Mouse (Mus musculus): ENCODE data around the gene Hipk3. TPM values are rescaled to one million over a fixed set of nuclear protein-coding genes. Genes with fewer than 3 reads are reported as not detected.

Hipk3 gene
- polyA plus RNA-seq, 1 experiment, result 66.5 TPM

DNA sequence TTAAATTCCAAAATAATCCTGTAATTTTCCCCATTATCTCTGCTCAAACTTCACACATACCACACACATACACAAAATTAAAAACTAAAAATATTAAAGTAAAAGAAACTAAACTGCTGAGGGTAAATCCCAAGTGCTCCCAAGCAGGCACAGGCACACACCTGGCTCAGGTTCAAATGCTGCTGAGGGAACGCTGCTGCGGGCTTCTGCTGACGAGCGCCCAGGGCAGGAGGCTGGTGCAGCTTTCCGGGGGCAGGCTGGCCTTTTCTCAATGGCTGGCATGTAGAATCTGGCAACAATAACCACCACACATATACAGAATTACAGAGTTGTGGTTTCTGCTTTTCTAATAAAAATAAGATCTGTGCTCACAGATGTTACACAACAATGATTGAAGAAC is 63.7 kb downstream of the Hipk3 start:
- no peak overlapping the region for H3K4me3 ChIP-seq (ENCODE audit: insufficient read depth, low read length)
- no peaks in the 10 kb centered on the region for H3K4me1 ChIP-seq (ENCODE audit: control insufficient read depth, insufficient read depth, low read length)
- no peak for TF ChIP-seq CTCF (IDR thresholded peaks at IDR 0.05; ENCODE audit: borderline replicate concordance, insufficient read depth, low read length)
- TF ChIP-seq POLR2A (IDR thresholded peaks at IDR 0.05; ENCODE audit: low read depth, low read length), result no peak
- no peak overlapping the region for H3K27ac ChIP-seq (ENCODE audit: insufficient read depth, low read length)

DNA sequence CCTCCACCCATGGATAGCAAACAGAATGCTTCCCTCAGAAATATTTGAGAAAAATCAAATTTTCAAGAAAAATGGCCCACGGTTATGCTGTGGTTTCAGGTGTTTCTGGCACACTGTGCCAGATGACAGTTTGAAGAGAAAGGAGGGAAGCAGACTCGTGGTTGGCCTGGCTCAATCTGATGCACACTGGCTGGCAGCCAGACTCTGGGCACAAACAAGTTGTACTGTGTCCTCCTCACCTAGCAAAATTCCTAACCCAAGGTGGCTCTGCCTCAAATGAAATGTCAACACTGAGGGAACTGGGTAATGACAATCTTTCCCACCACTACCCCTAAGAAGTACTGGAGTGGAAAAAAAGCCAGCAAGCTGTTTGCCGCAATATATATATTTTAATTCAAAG is 68.1 kb downstream of the Hipk3 start:
- no peak overlapping the region for H3K27ac ChIP-seq (ENCODE audit: insufficient read depth, low read length)
- no peak overlapping the region for H3K4me3 ChIP-seq (ENCODE audit: insufficient read depth, low read length)
- H3K4me1 ChIP-seq (ENCODE audit: control insufficient read depth, insufficient read depth, low read length), result no peaks in the 10 kb centered on the region
- no peak for TF ChIP-seq CTCF (IDR thresholded peaks at IDR 0.05; ENCODE audit: borderline replicate concordance, insufficient read depth, low read length)
- TF ChIP-seq POLR2A (IDR thresholded peaks at IDR 0.05; ENCODE audit: low read depth, low read length), result no peak

DNA sequence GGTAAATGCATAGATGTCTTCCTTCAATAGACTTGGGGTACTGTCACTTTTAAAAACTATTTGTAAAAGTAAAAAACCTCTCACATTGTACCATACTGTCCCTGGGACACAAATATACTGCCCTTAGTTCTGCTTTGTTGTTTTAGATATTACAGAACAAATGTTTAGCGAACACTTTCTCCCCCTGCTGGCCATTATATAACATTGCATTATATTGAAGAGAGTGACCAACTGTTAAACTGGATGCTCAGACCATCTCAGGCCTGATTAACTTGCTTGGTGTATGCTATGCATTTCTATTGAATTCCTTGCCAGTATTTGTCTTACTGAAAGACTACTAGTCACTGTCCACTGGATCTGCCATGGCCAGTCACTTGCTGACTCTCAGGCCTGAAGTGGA is 72.0 kb downstream of the Hipk3 start:
- TF ChIP-seq CTCF (IDR thresholded peaks at IDR 0.05; ENCODE audit: borderline replicate concordance, insufficient read depth, low read length), result no peak
- TF ChIP-seq POLR2A (IDR thresholded peaks at IDR 0.05; ENCODE audit: low read depth, low read length), result no peak
- H3K4me1 ChIP-seq (ENCODE audit: control insufficient read depth, insufficient read depth, low read length), result no peaks in the 10 kb centered on the region
- no peak overlapping the region for H3K4me3 ChIP-seq (ENCODE audit: insufficient read depth, low read length)
- no peak overlapping the region for H3K27ac ChIP-seq (ENCODE audit: insufficient read depth, low read length)

DNA sequence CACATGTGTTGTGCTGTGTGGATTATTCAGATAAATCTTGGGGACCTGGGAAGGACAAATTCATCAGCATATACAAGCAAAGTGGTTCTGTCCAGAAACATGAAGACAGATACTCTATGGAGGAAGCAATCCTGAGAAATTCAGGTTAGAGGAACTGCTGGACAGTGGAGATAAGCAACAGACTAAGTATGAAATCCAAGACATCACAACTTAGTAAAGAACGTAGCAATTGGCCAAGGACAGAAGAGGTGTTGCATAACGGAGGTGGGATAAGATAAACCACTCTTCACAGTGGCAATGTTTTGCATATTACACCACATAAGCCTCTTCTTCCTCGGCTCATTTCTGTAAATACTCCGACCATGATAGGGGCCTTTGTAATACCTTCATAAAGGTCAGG is 73.4 kb downstream of the Hipk3 start:
- no peak for TF ChIP-seq CTCF (IDR thresholded peaks at IDR 0.05; ENCODE audit: borderline replicate concordance, insufficient read depth, low read length)
- no peak for TF ChIP-seq POLR2A (IDR thresholded peaks at IDR 0.05; ENCODE audit: low read depth, low read length)
- no peaks in the 10 kb centered on the region for H3K4me1 ChIP-seq (ENCODE audit: control insufficient read depth, insufficient read depth, low read length)
- H3K4me3 ChIP-seq (ENCODE audit: insufficient read depth, low read length), result no peak overlapping the region
- H3K27ac ChIP-seq (ENCODE audit: insufficient read depth, low read length), result no peak overlapping the region

DNA sequence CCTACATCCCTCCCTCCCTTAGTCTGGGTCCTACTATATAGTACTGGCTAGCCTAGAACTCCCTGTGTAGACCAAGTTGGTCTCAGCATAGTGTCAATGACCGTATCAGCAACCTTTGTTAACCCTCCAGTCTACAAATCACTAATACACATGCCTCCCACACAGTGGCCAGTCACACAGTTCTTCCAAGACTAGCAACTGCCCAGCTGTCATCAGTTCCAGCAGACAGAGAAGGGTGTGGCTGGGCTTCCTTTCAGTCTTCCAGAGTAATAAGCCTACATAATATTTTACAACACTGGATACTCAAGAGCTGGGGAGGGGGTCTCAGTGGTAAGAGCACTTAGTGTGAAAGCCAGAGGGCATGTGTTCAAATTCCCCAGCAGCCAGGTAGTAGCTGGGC is 74.2 kb downstream of the Hipk3 start:
- TF ChIP-seq CTCF (IDR thresholded peaks at IDR 0.05; ENCODE audit: borderline replicate concordance, insufficient read depth, low read length) (no peak), POLR2A (IDR thresholded peaks at IDR 0.05; ENCODE audit: low read depth, low read length) (no peak)
- Histone ChIP-seq H3K4me3 (ENCODE audit: insufficient read depth, low read length) (no peak overlapping the region), H3K27ac (ENCODE audit: insufficient read depth, low read length) (no peak overlapping the region), H3K4me1 (ENCODE audit: control insufficient read depth, insufficient read depth, low read length) (no peaks in the 10 kb centered on the region)

DNA sequence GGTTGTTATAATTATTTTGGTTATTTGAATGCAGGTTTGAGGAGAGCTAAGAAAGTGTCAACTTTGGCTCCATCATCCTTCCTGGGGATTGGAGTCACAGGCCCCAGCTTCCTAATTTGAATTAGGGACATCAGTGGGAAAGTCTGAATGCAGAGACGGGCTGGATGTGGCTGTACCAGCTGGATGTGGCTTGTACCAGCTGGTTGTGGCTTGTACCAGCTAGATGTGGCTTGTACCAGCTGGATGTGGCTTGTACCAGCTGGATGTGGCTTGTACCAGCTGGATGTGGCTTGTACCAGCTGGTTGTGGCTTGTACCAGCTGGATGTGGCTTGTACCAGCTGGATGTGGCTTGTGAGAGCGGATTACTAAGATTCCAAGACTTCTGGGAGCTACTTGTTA is 74.8 kb downstream of the Hipk3 start:
- H3K4me1 ChIP-seq (ENCODE audit: control insufficient read depth, insufficient read depth, low read length), result no peaks in the 10 kb centered on the region
- H3K27ac ChIP-seq (ENCODE audit: insufficient read depth, low read length), result no peak overlapping the region
- TF ChIP-seq CTCF (IDR thresholded peaks at IDR 0.05; ENCODE audit: borderline replicate concordance, insufficient read depth, low read length), result no peak
- no peak overlapping the region for H3K4me3 ChIP-seq (ENCODE audit: insufficient read depth, low read length)

DNA sequence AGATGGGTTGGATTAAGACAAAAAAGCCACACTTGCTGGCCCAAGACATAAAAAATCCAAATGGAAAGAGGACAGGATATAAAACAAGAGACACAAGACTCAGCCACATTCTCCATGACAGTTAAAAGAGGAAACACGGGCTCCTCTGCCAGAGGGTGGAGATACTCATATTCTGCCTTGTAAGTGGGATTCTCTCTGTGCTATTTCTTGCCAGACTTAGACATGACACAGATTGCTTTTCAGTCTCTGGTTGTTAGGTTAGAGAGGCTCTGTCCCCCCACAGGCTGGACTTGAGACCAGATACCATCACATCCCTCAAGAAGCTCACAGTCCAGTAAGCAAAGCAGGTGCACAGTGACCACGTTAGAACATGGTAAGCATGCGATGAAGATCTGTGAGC is 81.2 kb downstream of the Hipk3 start:
- TF ChIP-seq CTCF (IDR thresholded peaks at IDR 0.05; ENCODE audit: borderline replicate concordance, insufficient read depth, low read length), result no peak

DNA sequence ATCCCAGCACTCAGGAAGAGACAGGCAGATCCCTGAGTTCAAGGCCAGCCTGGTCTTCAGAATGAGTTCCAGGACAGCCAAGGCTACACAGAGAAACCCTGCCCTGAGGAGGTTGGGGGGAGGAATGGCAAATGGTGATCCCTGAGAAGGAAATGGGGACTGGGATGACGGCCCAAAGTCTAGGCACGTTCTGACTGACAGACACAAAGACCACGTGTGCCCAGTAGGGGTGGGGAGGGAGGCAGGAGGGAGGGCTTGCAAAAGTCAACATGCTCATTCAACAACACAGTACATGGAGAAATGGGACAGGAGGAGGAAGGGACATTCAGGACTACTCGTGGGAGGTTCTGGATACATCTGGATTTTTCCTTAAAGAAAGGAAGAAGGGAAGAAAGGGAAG is 81.8 kb downstream of the Hipk3 start:
- no peak for TF ChIP-seq POLR2A (IDR thresholded peaks at IDR 0.05; ENCODE audit: low read depth, low read length)
- TF ChIP-seq CTCF (IDR thresholded peaks at IDR 0.05; ENCODE audit: borderline replicate concordance, insufficient read depth, low read length), result no peak
- Histone ChIP-seq H3K4me1 (ENCODE audit: control insufficient read depth, insufficient read depth, low read length) (no peaks in the 10 kb centered on the region), H3K4me3 (ENCODE audit: insufficient read depth, low read length) (no peak overlapping the region), H3K27ac (ENCODE audit: insufficient read depth, low read length) (no peak overlapping the region)

More for the DNA sequence above, 81.2 kb downstream of the Hipk3 start:
- Histone ChIP-seq H3K27ac (ENCODE audit: insufficient read depth, low read length) (no peak overlapping the region), H3K4me1 (ENCODE audit: control insufficient read depth, insufficient read depth, low read length) (no peaks in the 10 kb centered on the region), H3K4me3 (ENCODE audit: insufficient read depth, low read length) (no peak overlapping the region)

DNA sequence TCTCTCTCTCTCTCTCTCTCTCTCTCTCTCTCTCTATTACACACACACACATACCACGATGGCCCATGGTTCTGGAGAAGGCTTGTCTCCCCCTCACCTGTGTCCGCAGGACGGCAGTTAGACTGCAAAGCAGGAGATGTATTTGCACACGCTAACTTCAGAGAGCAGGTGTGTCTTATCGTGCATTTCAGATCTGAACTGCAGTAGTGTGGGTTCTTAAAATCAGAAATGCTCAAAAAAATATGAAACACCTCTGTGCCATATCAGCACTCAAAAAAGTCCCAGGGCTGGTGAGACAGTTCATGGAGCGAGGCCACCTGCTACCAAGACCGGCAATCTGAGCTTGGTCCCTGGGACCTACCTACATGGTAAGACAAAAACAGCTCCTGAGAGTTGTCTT is 82.4 kb downstream of the Hipk3 start:
- Histone ChIP-seq H3K27ac (ENCODE audit: insufficient read depth, low read length) (no peak overlapping the region), H3K4me3 (ENCODE audit: insufficient read depth, low read length) (no peak overlapping the region), H3K4me1 (ENCODE audit: control insufficient read depth, insufficient read depth, low read length) (no peaks in the 10 kb centered on the region)
- TF ChIP-seq CTCF (IDR thresholded peaks at IDR 0.05; ENCODE audit: borderline replicate concordance, insufficient read depth, low read length), result no peak
- TF ChIP-seq POLR2A (IDR thresholded peaks at IDR 0.05; ENCODE audit: low read depth, low read length), result no peak

DNA sequence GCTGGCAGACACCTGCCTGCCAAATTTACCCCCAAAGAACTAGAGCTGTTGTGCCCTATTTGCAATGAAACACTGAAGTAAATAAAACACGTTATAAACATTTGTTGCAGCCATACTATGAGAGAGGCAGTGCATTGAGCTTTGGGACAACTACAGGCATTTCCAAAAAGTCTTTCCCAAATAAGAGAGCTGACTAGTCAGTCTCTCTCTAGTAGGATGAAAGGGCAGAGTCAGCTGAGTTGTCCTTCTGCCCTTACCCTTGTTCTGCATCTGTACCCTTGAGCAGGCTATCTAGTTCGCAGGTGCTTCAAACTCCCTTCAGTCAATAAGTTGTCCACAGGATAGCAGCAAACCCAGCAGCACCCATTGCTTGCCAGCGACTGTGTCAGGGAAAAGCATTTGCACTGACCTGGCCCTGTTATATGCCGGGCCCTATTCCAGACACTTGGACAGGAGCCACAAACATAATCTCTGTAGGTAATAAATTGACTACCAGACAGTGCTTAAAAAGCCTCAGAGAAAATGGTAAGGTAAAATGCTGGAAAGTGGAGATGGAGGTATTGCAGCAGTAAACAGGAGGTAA is 83.2 kb downstream of the Hipk3 start, which contains the start of gene D430041D05Rik:
Gene D430041D05Rik, minus strand, starts transcription at position 51 of the 583 bp plus-strand sequence.
- Histone ChIP-seq H3K4me3 (ENCODE audit: insufficient read depth, low read length) (peak within 1 kb of the TSS; percentile 29), H3K27ac (ENCODE audit: insufficient read depth, low read length) (no peak within 1 kb of the TSS), H3K4me1 (ENCODE audit: control insufficient read depth, insufficient read depth, low read length) (no peaks in the 10 kb centered on the region)
- no peak for TF ChIP-seq CTCF (IDR thresholded peaks at IDR 0.05; ENCODE audit: borderline replicate concordance, insufficient read depth, low read length)
